Mouse (Mus musculus) megakaryocyte-erythroid progenitor cell, adult 5-6 weeks (primary cell): ENCODE measurements at regions not wholly inside any gene's neighbourhood (a gene's known extent, or its start where the extent isn't known, plus 50 kb on each side); places are given as distances from the start of the nearest gene placed in this dataset.

Experiments used
- ATAC-seq: replicated peaks from 2 replicates; pipeline ENCODE4 v1.8.0; 2016; ENCODE audit warnings: mild to moderate bottlenecking, inconsistent platforms; ENCODE audit not compliant: severe bottlenecking, poor library complexity, low FRiP score, low TSS enrichment

DNA sequence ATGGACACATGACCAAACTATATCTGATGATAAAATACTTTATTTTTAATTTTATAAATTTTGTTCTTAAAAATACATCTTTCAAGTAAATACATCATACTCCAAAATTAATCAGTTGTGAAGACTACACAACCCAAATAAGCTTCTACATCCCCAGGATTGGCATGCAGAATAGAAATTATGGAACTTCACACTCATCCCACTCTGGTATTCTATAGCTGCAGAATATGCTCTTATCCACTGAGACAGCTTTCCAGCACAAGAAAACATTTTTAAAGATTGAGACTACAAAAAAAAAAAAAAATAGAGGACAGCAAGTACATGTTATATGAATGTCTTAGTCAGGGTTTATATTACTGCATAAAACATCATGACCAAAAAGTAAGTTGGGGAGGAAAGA, 94.4 kb downstream of the Gm11232 start:
- ATAC-seq = no peak

DNA sequence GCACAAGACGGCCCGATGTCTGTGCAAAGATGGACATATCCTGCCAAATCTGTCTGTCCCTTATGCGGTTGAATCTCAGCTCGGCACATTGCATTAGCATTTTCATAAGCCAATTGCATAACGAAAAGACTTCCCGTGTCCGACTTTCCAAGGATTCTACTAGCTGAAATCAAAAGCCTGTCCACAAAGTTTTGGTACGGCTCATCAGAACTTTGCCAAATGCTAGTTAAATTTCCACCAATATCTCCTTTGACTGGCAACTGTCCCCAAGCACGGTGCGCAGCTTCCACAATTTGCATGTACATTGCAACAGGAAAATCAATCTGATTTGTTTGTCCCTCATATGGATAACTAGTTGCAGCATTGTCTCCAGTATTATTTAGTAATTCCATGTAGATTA, 117.2 kb downstream of the Gm11232 start:
- no peak for ATAC-seq

DNA sequence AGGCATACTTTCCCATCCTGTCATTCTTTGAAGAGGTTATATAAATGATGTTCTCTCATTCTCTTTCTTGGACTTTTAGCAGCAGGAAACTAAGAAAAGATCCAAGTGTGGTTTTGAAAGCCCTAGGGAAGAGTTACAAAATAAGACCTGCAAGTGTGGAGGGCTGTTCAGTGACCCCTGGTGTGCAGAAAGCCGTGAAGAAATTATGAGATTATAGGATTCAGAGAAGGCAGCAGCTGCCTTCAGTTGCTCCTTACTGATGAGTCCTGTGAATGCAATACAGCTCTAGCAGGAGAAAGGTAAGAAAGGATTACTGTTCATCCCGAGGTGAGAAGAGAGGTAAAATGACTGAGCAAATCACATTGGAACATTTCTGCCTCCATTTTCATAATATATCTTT, 130.7 kb downstream of the Gm11232 start:
- ATAC-seq = no peak

DNA sequence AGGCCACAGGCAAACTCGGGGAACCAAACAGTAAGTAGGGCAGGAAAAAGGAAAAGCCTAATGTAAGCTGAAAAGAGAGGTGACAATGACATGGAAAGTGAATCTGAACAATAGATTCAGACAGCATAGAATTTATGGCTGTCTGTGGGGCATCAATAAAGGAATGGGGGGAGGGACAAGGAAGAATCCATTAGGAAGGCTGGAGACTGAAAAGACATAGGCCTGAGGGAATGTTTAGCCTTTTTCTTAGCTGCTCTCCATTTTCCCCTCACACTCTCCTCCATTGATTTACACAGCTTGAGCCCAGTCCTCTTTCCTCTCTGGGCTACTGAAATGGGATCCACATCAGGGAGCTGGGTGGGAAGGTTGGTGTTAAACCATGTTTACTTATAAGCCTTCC, 131.1 kb downstream of the Gm11232 start:
- ATAC-seq = no peak

DNA sequence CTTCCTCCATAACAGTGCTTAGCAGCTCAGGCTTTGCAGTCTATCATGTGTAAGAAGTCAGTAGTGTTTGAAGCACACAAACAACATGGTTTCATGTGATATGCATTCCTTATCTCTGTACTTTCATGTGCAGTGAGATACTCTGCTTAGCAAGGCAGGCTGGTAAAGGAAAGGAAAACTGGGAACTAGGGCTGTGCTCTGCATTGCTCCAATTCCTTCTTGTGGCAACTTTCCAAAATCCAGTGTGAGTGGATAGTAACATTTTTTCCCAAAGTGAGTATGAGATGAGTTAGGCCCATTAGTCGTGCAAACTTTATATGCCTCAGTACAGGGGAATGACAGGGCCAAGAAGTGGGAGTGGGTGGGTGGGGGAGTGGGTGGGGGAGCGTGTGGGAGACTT, 133.0 kb downstream of the Gm11232 start:
- ATAC-seq = no peak

DNA sequence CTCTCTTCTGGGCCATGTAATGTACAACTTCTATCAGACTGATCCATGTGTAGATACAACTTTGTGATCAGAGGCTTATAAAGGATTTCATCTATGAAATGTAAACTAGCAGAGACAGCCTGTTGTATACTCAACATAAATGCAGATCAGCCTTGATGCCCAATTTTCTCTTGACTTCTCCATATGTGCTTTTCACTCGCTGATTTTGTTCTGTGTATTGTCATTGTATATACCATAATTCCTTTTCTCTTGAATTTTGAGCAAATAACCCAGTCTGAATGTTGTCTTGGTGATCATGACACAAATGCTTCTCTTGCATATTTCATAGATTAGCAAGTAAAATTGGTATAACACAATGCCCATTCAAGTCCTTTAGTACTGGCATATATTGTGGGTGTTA, 144.0 kb downstream of the Gm11232 start:
- no peak for ATAC-seq

DNA sequence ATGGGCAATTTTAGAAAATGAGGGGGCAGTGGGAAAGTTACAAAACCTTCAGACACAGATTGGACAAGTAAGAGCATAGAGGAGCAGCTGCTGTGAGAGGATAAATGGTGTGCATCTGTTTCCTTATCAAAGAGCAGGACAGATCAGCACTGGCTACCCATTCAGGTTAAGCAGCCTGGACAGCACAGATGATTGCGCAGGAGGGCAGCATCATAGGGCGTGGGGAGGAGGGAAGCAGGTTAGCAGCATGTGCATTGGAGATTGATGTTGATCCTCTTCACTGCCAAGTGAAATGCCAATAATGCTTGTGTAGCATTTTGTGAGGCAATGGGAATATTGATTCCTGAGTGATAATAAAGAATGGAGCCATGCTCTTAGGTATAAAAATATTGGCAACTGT, 171.9 kb downstream of the Gm11232 start:
- no peak for ATAC-seq

DNA sequence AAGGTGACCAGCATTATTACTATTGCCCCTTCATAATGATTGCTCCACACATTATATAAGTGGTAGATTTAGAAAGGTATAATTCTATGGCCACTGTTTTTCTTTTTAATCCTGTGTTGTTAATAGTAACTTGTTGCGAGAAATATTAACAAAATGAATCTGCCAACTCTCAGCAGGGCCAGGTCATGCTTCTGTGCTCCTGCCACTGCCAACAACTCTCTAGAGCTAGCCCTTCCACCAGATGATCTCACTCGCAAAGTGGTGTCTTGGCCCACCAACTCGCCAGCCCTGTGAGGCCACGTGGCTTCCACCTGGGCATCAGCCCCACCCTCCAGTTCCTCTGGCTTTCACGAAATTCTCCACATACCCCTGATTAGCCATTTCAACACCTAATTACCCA, 197.1 kb downstream of the Gm11232 start:
- no peak for ATAC-seq

DNA sequence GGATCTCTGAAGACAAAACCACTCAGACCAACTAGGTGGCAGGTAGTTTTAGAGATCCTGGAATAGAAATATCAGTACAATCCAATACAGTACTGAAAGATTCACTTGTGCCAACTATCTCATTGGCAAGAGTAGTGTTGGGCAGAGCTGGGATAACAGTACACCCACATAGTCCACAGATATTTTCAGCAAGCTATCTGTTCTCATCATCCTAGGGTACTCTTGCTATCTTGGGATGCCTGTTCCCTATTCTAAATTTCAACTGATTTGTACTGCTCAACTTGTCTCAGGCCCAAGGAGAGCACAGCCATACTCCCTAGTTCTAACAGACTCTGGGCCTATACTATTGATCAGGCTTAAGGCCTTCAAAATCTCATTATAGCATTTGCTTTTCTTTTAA, 218.6 kb downstream of the Gm11232 start:
- ATAC-seq = no peak

DNA sequence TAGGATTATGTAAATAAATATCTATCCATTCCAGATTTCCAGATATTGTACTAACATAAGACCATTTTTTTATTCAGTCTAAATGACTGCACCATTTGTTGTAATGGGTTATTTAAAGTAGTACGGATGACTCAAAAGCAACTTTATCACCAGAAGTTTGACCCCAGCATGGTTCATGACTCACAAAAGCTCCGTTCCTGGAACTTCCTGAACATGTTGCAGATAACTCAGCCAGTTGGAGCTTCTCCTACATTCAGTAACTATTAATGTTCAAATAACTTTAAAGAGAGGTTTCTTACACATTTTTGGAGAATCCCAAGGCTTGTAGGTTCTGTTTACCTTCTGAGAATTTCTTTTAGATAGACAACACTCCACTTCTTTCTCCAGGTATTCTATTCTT, 219.8 kb downstream of the Gm11232 start:
- no peak for ATAC-seq

DNA sequence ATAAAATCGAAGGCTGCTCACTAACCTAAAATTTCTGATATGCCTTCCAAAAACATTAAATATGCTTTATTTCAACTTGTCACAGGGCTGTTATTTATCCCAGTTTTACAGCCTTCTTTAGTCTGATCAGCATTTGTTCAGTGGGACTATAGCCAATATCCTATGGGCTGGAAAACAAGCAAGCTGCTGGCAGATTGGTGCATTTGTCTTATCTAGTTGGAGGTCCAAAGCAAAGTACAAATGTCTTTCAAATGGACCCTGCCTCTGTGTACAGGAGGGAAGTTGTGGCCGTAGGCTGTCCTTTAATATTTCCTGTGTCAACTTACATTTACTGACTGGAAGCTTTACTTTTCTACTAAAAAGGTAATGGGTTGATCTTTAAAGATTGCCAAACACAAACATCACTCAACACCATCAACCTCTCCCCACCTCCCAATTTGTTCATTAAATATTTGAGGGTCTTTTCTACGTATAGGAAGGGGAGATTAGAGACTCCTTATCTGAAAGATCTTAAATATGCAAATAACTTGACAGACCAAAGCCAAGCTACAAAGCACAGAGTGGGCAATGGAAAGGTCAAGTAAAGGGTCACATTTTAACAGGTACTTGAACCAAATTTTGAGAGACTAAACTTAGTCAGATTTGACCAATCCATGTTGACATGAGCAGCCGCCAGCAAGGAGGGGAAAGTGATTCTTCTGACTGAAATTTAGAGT, 233.4 kb downstream of the Gm11232 start:
- ATAC-seq = no peak

DNA sequence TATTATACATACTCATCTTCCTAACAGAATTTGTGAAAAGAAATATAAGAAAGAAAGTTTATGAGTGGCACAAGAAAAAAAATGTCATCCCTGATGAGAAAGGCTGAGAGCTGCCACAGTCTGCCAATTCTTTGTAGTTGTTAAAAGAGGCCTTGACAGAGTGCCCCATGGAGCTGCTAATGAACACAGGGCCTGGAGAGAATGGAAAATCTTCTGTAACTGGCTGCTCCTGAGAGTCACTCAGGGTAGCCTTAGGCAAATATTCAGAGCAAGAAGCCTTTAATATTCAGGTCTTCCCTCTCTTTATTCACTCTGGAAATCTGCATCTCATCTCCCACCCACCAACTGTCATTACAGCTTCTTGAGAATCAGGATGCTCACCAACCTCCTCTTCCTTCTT, 237.0 kb downstream of the Gm11232 start:
- ATAC-seq = no peak

DNA sequence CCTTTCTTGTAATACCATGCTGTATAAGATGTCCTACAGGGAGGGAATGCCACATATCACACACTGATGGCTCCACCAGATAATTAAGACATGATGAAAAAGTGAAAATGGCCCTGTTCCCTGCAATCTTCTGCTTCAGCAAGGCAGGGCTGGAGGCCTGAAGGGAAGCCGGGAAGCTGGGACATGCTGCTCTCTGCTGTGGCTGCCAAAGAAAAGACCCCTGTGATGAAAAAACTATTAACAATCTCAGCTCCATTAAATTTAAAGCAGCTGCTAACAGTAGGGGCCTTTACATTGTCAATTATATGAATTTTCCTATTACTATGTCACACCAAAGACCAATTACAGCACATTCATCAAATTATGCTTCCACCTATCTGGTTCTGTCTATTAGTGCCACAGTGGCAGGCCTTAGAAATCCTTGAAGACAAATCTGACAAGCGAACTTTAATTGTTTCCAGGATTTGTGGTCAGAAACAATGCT, 239.8 kb downstream of the Gm11232 start:
- ATAC-seq = no peak

DNA sequence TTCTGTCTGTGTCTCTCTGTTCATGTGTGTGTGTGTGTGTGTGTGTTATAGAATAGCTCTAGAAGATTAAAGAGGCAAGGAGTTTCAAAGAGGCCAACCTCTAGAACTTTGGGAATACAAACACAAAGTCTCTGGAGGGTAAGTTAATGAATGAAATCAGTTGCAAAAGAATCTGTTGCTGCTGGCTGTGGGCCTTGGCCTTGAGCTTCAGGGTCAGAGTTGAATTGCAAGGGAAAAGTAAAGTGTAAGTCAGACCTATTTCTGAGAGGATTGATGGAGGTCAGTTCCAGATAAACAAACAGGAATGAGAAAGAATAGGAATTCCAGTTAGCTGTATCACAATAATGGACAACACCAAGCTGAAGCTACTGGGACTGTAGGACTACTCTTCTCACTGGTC, 250.9 kb downstream of the Gm11232 start:
- ATAC-seq = no peak

DNA sequence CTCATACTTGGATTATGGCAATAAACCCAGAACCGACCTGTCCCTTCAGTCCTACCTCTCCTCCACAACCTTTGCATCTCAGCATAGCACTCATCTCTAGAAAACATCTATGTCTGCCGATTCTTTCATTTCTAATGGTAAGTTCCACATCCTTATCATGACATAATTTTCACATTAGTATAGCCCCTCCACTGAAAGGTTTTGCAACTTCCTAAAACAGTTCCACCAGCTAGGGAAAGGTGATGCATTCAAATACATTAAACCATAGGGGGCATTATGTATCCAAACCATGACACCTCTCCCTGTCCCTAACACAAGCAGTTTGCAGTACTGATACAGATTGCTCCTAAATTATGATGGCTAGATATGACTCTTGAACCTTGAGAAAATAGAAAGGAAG, 268.0 kb downstream of the Gm11232 start:
- no peak for ATAC-seq

DNA sequence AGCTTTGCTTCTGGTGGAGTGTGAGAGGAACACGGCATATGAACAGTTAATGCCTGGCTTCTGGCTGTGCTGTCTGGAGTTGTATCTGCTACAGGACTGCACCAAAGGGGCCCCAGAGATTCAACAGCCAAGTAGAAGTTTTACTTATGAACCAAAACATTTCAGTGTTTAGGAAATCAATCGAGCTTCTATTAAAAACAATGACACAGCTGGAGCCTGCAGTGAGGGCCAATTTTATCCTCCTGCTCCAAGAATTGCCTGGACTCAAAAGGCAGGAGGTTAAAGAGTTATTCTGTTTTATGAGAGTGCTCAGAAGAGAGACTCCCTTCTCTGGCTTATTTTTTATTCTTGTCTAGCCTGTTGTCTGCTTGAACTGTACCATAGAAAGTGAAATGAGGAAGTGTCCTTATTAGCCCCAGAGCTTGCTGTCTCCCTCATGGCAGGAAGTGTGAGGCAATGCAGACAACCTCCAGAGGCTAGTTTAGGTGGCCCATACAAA, 269.1 kb downstream of the Gm11232 start:
- ATAC-seq = no peak

DNA sequence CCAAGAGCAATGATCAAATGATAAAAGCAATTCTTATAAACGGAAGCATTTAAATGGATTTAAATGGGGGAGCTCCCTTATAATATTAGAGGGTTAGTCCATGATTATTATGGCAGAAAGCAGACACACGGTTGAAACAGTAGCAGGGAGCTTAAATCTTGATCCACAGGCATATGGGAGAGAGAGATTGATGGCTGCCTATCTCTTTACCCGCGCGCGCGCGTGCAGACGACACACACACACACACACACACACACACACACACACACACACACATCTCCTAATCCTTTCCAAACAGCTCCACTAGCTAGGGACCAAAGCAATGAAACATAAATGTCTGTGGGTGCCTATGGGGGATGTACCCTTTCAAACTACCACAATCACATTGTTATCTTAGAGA, 269.7 kb downstream of the Gm11232 start:
- no peak for ATAC-seq

DNA sequence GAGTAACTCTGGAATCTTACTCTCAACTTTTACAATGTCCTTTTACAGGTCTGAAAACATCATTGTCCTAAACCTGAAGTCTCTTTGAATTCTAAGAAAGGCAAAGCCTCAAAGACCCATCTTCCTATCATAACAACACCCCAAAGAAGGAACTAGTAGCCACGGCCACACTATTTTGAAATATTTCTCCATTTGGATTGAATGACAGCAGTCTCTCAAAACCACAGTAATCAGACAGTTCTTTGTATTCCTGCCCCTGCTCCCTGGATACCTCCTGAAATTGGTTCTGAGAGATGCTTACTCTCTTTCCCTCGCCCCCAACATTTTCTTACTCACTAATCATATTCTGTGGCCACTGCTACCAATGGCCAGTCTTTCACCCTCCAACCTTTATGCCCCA, 276.8 kb downstream of the Gm11232 start:
- ATAC-seq = no peak

DNA sequence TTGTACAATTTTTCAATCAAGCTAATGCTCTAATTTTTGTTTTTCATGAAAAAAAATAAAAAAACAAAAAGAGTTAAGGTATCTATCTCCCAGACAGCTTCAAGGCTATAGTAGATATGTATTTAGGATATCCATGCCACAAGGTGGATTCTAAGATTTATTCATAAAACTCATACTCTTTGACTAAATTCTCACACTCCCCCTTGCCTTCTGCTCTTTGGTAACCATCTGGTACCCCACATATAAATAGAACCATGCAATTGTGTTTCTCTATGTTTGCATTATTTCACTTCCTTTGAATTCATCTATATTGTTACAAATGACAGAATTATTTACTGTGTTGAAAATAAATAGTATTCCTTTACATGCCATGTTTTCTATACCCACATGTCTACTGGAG, 287.2 kb downstream of the Gm11232 start:
- no peak for ATAC-seq

DNA sequence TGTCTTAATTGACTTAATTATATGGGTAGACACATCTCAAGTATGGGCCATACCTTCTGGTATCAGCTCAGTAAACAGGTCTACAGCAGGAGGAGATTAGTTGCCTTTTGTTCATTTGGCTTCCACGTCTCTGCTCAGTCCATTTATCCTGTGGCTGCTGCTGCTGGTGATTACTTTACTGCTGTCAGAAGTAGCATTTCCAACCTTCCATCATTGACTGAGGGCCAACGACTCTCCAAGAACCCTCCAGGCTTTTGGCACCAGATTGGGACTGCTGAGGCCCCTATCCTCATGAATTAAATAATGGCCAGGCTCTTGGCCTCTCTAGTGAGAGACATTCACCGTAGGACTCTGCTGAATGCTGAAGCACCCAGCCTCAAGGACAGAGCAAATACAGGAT, 303.0 kb downstream of the Gm11232 start:
- no peak for ATAC-seq

DNA sequence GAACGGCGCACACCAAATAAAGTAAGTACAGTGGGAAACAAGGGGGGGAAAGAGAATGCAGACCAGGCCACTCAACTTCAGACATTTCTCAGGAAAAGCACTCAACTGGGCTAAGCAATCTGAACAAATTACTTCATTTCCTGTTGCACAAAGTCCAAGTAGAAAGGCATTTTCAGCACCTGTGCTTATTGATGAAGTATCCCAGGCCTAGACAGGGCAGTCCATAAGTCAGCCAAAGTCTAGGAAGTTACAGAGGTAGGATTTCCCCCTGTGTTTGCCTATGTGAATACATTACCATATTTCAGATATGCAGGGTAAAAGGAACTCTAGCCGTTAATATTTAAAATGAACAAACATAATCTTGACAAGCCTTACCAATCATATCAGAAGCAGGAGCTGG, 304.3 kb downstream of the Gm11232 start:
- ATAC-seq = no peak

DNA sequence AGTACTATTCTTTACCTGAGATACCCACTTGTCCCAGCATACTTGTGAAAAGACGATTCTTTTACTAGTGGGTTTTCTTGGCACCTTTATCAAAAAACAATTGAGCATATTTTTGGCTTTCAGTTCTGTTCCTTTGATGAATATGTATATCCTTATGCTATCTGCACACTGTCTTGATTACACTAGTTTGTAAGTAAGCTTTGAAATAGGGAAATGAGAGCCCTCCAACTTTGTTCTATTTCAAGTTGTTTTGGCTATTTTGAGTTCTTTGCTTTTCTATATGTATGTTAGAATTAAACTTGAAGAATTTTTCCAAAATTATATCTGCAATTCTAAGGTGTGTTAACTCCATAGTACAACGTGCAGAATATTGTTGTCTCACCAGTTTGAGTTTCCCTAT, 311.3 kb downstream of the Gm11232 start:
- no peak for ATAC-seq
